Mouse (Mus musculus): ENCODE data around the gene Nmt1. TPM values are rescaled to one million over a fixed set of nuclear protein-coding genes. Genes with fewer than 3 reads are reported as not detected.

Gene Nmt1
- total and polyA plus RNA-seq, 3 experiments, result 37.1 to 67.2 (median 60.5) TPM

- H3K4me3 ChIP-seq, result peak overlapping the region; percentile 49
- under 1% methylated on average over 28 of the region's 28 CpGs for WGBS
- H3K36me3 ChIP-seq (ENCODE audit: control insufficient read depth, insufficient read depth, low read length), result no peaks in the 10 kb centered on the region
- peak; percentile 82 to 89 for DNase-seq
- peak overlapping the region; percentile 81 for H3K27ac ChIP-seq
- TF ChIP-seq POLR2A (IDR thresholded peaks at IDR 0.05; ENCODE audit: insufficient read depth, low read depth, low read length) (peak; percentile 16), CTCF (IDR thresholded peaks at IDR 0.05) (no peak)
- peak overlapping the region; percentile 70 for H3K9ac ChIP-seq (ENCODE audit: low read depth, low read length)
- no peaks in the 10 kb centered on the region for H3K27me3 ChIP-seq (ENCODE audit: control insufficient read depth, insufficient read depth, low read length)
- H3K4me1 ChIP-seq (ENCODE audit: control insufficient read depth, insufficient read depth, low read length), result peaks cover 5% of the 10 kb centered on the region
- intact Hi-C loops (cut with DNase I), result no loop called here
- H3K79me2 ChIP-seq (replicated peaks; ENCODE audit: control insufficient read depth, insufficient read depth, low read length), result no peaks in the 10 kb centered on the region
These were observed 84.0 kb downstream of the Nmt1 start for GRCm38 (mm10) chr11:103111881-103112551.

DNA sequence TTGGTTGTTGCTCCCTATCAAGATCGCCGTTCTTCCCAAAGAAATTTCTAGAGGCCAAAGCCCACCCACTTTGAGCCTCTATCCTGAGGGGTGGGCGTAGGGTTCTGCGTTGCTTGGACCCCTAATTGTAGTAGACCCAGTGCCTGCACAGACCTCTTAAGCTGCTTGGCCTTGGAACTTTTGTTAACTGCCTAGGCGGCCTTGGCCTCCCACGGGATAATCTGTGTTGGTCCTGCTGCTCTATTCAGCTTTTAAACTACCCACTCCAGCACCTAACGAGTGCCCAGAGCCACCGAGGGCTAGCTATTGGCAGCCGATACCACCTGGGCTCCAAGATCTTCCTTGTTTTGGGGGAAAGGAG is 84.5 kb downstream of the Nmt1 start:
- H3K79me2 ChIP-seq (replicated peaks; ENCODE audit: control insufficient read depth, insufficient read depth, low read length), result no peaks in the 10 kb centered on the region
- H3K4me3 ChIP-seq, result peak overlapping the region; percentile 49
- peak overlapping the region; percentile 81 for H3K27ac ChIP-seq
- no peaks in the 10 kb centered on the region for H3K27me3 ChIP-seq (ENCODE audit: control insufficient read depth, insufficient read depth, low read length)
- WGBS, result 22% methylated on average over 9 of the region's 9 CpGs
- H3K36me3 ChIP-seq (ENCODE audit: control insufficient read depth, insufficient read depth, low read length), result no peaks in the 10 kb centered on the region
- no peak for TF ChIP-seq EP300 (IDR thresholded peaks at IDR 0.05; ENCODE audit: insufficient read depth, low read depth, low read length)
- TF ChIP-seq POLR2A (IDR thresholded peaks at IDR 0.05; ENCODE audit: insufficient read depth, low read depth, low read length), result no peak
- no peak for TF ChIP-seq CTCF (IDR thresholded peaks at IDR 0.05)
- intact Hi-C loops (cut with DNase I), result no loop called here
- peaks cover 5% of the 10 kb centered on the region for H3K4me1 ChIP-seq (ENCODE audit: control insufficient read depth, insufficient read depth, low read length)
- H3K9ac ChIP-seq (ENCODE audit: low read depth, low read length), result peak overlapping the region; percentile 70
- peak in 1 of 2 experiments; percentile 48 for DNase-seq

GRCm38 (mm10) chr11:103113005-103113404 is 85.0 kb downstream of the Nmt1 start:
- H3K79me2 ChIP-seq (replicated peaks; ENCODE audit: control insufficient read depth, insufficient read depth, low read length), result no peaks in the 10 kb centered on the region
- H3K27me3 ChIP-seq (ENCODE audit: control insufficient read depth, insufficient read depth, low read length), result no peaks in the 10 kb centered on the region
- H3K4me3 ChIP-seq, result no peak overlapping the region; the same call in 1 of the 2 replicates
- peaks cover 5% of the 10 kb centered on the region for H3K4me1 ChIP-seq (ENCODE audit: control insufficient read depth, insufficient read depth, low read length)
- DNase-seq, result peak in 1 of 2 experiments; percentile 23
- intact Hi-C loops (cut with DNase I), result no loop called here
- no peaks in the 10 kb centered on the region; the same call in 1 of the 2 replicates for H3K36me3 ChIP-seq (ENCODE audit: control insufficient read depth, insufficient read depth, low read length)
- no peak for TF ChIP-seq EP300 (IDR thresholded peaks at IDR 0.05; ENCODE audit: insufficient read depth, low read depth, low read length)
- peak overlapping the region; percentile 70 for H3K9ac ChIP-seq (ENCODE audit: low read depth, low read length)
- WGBS, result 53% methylated on average over 12 of the region's 12 CpGs
- peak overlapping the region; percentile 81 for H3K27ac ChIP-seq

- DNase-seq, result no peak
- H3K36me3 ChIP-seq (ENCODE audit: control insufficient read depth, insufficient read depth, low read length), result peaks cover 2% of the 10 kb centered on the region
- no peak overlapping the region for H3K9ac ChIP-seq (ENCODE audit: low read depth, low read length)
- no peaks in the 10 kb centered on the region for H3K79me2 ChIP-seq (replicated peaks; ENCODE audit: control insufficient read depth, insufficient read depth, low read length)
- H3K4me3 ChIP-seq, result no peak overlapping the region
- H3K27me3 ChIP-seq (ENCODE audit: control insufficient read depth, insufficient read depth, low read length), result no peaks in the 10 kb centered on the region
- intact Hi-C loops (cut with DNase I), result no loop called here
- peaks cover 7% of the 10 kb centered on the region for H3K4me1 ChIP-seq (ENCODE audit: control insufficient read depth, insufficient read depth, low read length)
- TF ChIP-seq CTCF (IDR thresholded peaks at IDR 0.05) (no peak), POLR2A (IDR thresholded peaks at IDR 0.05; ENCODE audit: insufficient read depth, low read depth, low read length) (no peak), EP300 (IDR thresholded peaks at IDR 0.05; ENCODE audit: insufficient read depth, low read depth, low read length) (no peak)
- 77% methylated on average over 4 of the region's 4 CpGs for WGBS
- peak overlapping the region; percentile 10; the same call in 1 of the 2 replicates for H3K27ac ChIP-seq
These were observed 85.8 kb downstream of the Nmt1 start for GRCm38 (mm10) chr11:103113771-103114170.

DNA sequence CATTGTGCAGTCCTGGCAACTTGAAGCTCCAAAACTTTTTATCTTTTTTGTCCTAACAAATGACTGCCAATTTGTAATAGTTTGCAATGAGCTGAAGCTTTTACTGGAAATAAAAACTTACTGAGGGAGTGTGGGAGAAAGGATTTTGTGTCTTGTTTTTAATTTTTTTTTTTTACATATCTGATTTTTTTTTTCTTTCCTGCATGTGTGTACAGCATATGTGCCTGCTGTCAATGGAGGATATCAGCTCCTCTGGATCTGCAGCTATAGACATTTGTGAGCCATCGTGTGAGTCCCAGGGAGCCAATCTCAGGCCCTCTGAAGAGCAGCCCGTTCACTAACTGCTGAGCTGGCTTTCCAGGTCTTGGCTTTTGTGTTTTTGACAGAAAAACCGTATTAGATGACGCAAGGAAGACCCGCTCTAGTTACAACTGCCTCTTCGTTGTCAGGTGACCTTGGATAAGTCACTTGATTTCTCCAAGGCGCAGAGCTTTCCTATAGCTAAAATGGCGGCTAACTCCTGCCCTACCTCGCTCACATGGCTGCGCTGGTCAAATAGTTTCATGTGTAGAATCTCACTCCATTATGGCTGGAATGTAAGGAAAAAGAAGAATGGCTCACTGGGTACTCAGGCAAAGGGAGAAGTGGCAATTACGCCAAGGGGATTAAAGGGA is 86.4 kb downstream of the Nmt1 start:
- H3K4me3 ChIP-seq, result peak overlapping the region; percentile 60
- intact Hi-C loops (cut with DNase I), result no loop called here
- H3K4me1 ChIP-seq (ENCODE audit: control insufficient read depth, insufficient read depth, low read length), result peaks cover 7% of the 10 kb centered on the region
- peaks cover 2% of the 10 kb centered on the region for H3K36me3 ChIP-seq (ENCODE audit: control insufficient read depth, insufficient read depth, low read length)
- TF ChIP-seq POLR2A (IDR thresholded peaks at IDR 0.05; ENCODE audit: insufficient read depth, low read depth, low read length) (no peak), EP300 (IDR thresholded peaks at IDR 0.05; ENCODE audit: insufficient read depth, low read depth, low read length) (no peak), CTCF (IDR thresholded peaks at IDR 0.05) (no peak)
- H3K27me3 ChIP-seq (ENCODE audit: control insufficient read depth, insufficient read depth, low read length), result no peaks in the 10 kb centered on the region
- no peak for DNase-seq
- H3K27ac ChIP-seq, result peak overlapping the region; percentile 99
- no peaks in the 10 kb centered on the region for H3K79me2 ChIP-seq (replicated peaks; ENCODE audit: control insufficient read depth, insufficient read depth, low read length)
- 86% methylated on average over 11 of the region's 11 CpGs for WGBS
- H3K9ac ChIP-seq (ENCODE audit: low read depth, low read length), result peak overlapping the region; percentile 90
